Mouse (Mus musculus) fat pad, adult 2 months (tissue): ENCODE results near the gene Lamc3.

Source experiments
- DNase-seq: peaks from one replicate; pipeline ENCODE4 v3.0.0-alpha.2; 2011; ENCODE audit warnings: low read depth, low spot score; ENCODE audit errors: extremely low read depth

The Lamc3 gene

GRCm38 (mm10) chr2:31887030-31887429 is at the start of gene Lamc3:
Gene Lamc3 (plus strand): TSS chr2:31887291.
- no peak for DNase-seq

- no peak for DNase-seq
Observed at GRCm38 (mm10) chr2:31838868-31839267, 48.2 kb upstream of the Lamc3 start.

GRCm38 (mm10) chr2:31844729-31845136 is 42.4 kb upstream of the Lamc3 start:
- no peak for DNase-seq

GRCm38 (mm10) chr2:31845512-31845895 is 41.6 kb upstream of the Lamc3 start:
- no peak for DNase-seq

- DNase-seq: no peak
Observed at GRCm38 (mm10) chr2:31845896-31846691, 41.0 kb upstream of the Lamc3 start, which contains the start of gene Fibcd1. Gene Fibcd1 (minus strand): TSS chr2:31846005.

- DNase-seq: no peak
Observed at GRCm38 (mm10) chr2:31846692-31847660, 40.1 kb upstream of the Lamc3 start.

GRCm38 (mm10) chr2:31847908-31848307 is 39.2 kb upstream of the Lamc3 start:
- DNase-seq: no peak

- DNase-seq: no peak
Observed at GRCm38 (mm10) chr2:31850141-31850540, 37.0 kb upstream of the Lamc3 start.

- no peak for DNase-seq
Observed at GRCm38 (mm10) chr2:31855991-31856390, 31.1 kb upstream of the Lamc3 start.

- DNase-seq: no peak
Observed at GRCm38 (mm10) chr2:31857180-31857579, 29.9 kb upstream of the Lamc3 start.

GRCm38 (mm10) chr2:31858500-31858899 is 28.6 kb upstream of the Lamc3 start:
- DNase-seq: no peak

- DNase-seq: no peak
Observed at GRCm38 (mm10) chr2:31862919-31863318, 24.2 kb upstream of the Lamc3 start.

- no peak for DNase-seq
Observed at GRCm38 (mm10) chr2:31863766-31864165, 23.3 kb upstream of the Lamc3 start.

- DNase-seq: no peak
Observed at GRCm38 (mm10) chr2:31864891-31865290, 22.2 kb upstream of the Lamc3 start.

- no peak for DNase-seq
Observed at GRCm38 (mm10) chr2:31865322-31865721, 21.8 kb upstream of the Lamc3 start.

GRCm38 (mm10) chr2:31865794-31866193 is 21.3 kb upstream of the Lamc3 start:
- DNase-seq: no peak

GRCm38 (mm10) chr2:31867773-31868537 is 19.1 kb upstream of the Lamc3 start:
- DNase-seq: no peak

GRCm38 (mm10) chr2:31868538-31869164 is 18.4 kb upstream of the Lamc3 start:
- no peak for DNase-seq

GRCm38 (mm10) chr2:31869692-31870091 is 17.4 kb upstream of the Lamc3 start:
- no peak for DNase-seq

GRCm38 (mm10) chr2:31870683-31871082 is 16.4 kb upstream of the Lamc3 start:
- DNase-seq: no peak
